Mouse (Mus musculus) urinary bladder, postnatal 14 days (tissue): ENCODE measurements around the gene Gm21188.
"Not testable (repeated sequence)": the region's sequence is repeated elsewhere in the genome, so short reads cannot be mapped to it uniquely, and the experiment has no call there.

Experiments
- DNase-seq: peaks from one replicate; pipeline ENCODE4 v3.0.0; 2021; ENCODE audit warnings: low spot score

Gene Gm21188

GRCm38 (mm10) chr13:120052085-120052484, at the start of gene Gm21188:
Gene Gm21188 (minus strand): TSS chr13:120052194.
- not testable (repeated sequence) for DNase-seq

- DNase-seq, result not testable (repeated sequence)
These were observed 47.3 kb upstream of the Gm21188 start for GRCm38 (mm10) chr13:120099327-120099726.

- DNase-seq, result not testable (repeated sequence)
These were observed 44.9 kb upstream of the Gm21188 start for GRCm38 (mm10) chr13:120096938-120097256.

DNA sequence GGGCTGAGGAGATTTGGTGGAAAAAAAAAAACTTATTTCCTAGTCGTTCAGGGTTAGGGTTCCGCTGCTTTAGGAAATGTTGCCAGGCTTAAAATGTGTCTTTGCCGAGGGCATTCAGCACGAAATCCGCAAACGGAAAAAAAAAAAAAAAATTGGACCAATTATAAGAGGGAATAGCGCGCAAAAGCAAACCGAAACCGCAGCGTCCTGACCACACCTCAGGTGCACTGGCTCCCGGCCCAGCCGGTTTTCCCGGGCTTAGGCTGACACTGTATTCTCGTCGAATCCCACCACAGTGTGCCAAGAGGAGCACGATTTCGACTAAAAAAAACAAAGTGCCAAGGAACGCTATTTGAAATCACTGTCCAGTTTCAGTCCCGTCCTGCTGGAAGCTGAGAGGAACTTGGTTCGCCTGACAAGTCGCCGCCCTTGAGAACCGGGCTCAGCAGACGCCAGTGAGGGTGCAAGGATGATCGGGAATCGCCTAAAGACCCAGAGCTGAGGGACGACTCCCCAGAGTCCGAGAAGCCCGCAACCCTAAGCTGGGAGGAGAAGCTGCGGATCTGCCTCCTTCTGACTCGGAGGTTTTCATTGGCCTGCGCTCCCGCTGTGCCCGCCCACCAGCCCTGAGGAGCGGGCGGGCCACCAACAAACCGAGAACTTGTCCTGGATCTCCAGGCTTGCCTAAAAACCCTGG, 44.4 kb upstream of the Gm21188 start:
- DNase-seq, result not testable (repeated sequence)

DNA sequence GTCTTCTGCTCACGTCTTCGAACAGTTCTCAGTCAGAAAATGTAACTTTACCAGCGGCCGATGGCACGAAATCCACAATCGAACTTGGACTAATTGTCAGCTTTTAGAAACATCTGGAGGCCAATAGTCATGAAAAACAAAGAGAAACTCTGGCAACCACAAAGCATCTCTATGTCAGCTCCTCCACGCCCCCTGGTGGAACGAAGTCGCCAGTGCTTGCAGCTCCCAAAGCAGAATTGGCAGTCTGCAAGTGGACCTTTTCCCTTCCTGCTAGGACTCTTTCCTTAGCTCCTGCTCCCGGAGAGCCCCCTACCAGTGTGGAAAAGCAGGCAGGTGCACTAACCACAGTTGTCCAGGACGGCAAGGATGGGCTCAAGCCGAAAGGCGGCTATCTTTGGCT, 41.0 kb upstream of the Gm21188 start:
- DNase-seq, result not testable (repeated sequence)

DNA sequence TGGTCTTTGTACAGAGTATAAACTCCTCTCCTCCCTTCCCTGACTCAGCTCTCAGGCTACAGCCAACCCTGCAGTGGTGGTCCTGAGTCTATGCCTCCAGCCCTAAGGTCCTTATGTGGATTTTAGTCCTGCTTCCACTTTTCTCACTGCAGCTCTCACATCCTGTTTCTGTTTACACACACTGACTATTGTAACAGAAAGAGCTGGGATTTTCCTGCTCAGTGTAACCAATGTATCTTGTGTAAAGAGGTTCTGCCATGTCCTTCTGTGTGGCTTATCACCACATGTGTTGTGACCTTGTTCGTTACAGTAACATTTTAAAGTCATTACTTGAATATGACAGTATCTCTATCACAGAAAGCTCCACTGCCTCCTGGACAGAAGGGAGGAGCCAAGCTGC, 27.6 kb upstream of the Gm21188 start:
- not testable (repeated sequence) for DNase-seq

DNA sequence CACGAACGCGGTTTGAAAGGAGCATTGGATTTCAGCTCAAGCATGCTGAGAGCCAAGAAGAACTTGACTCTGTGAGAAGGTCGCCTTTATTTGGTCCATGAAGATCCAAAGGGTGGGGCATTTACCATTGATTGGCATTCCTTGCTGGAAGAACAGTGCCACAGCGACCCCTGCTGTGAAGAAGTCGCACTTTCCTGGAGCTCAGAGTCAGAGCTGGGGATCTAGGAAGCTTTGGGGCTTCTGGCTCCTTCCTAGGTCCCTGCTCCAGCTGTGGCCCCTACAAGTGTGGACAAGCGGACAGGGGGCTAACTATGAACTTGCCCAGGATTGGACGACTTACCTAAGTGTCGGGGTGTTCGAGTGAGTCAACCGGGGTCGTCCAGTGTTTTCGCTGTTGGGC, 18.9 kb upstream of the Gm21188 start:
- not testable (repeated sequence) for DNase-seq

- DNase-seq, result not testable (repeated sequence)
These were observed 18.1 kb upstream of the Gm21188 start for GRCm38 (mm10) chr13:120070012-120070598.

GRCm38 (mm10) chr13:120063439-120064089, 11.6 kb upstream of the Gm21188 start:
- DNase-seq, result not testable (repeated sequence)

DNA sequence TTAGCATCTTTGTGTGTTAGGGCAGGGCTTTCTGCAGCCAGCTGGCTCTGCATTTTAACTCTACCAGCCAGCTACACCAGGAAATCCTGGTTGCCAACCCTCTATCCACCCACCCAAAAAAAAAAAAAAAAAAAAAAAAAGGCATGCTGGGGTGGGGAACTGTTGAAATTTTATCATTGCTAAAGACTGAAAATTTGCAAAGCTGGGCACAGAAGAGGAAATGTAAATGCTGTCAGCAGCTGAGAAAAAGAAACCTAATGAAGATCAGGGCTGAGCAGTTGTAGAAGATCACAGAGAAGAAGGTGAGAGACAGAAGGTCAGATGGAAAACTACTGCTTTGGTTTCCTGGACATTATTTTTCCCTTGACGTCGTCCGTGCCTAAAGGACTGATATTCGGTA, 10.9 kb upstream of the Gm21188 start:
- not testable (repeated sequence) for DNase-seq

DNA sequence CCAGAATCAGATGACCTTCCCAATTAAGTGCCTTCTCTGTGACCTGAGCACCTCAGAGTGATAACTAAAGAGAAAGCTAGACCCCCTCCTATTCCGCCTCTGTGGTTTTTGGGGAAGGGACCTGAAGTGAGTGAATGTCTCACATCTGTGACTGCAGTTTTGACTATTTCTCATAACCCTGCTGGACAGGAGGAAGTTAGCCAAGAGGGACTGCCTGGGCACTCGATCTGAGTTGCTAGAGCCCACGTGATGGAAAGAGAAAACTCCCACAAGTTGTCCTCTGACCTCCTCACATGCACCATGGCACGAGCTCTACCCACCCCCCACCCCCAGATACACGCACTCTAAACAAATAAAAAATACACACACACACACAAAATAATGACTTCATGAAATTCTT, 3.4 kb downstream of the Gm21188 start:
- DNase-seq, result not testable (repeated sequence)

DNA sequence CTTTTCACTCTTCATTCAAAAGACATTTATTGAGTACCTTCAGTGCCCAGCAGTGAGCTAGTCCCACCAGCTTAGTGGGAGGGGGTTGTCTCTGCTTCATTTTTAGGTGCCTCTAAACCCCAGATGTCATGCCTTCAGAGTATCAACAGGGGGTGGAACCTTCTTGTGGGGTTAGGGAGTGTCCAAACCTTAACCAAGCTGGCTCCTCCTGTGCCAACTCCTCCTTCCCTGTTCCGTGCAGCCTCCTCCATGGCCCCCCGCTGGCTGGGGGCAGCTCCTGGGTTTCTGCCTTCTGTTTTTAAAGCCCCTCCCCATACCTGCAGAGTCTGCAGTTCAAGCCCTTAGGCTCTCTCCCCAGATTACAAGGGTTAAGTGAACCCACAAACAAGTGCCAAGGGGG, 3.8 kb downstream of the Gm21188 start:
- not testable (repeated sequence) for DNase-seq

DNA sequence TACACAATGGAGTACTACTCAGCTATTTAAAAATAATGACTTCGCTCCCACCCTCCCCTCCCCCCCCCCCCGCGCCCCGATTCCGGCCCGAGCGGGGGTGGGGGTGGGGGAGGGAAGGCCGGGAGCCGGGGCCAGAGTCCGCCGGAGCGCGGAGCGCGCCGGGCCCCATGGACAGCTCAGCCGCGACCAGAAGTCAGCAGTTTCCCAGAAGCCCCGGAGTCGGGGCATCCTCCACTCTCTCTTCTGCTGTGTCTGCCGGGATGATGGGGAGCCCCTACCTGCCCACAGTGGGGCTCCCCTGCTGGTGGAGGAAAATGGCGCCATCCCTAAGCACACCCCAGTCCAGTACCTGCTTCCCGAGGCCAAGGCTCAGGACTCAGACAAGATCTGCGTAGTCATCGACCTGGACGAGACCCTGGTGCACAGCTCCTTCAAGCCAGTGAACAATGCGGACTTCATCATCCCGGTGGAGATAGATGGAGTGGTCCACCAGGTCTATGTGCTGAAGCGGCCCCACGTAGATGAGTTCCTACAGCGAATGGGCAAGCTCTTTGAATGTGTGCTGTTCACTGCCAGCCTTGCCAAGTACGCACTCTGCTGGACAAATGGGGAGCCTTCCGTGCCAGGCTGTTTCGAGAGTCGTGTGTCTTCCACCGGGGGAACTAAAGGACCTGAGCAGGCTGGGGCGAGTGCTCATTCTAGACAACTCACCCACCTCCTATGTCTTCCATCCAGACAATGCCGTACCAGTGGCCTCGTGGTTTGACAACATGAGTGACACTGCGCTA, 5.4 kb downstream of the Gm21188 start:
- not testable (repeated sequence) for DNase-seq

- DNase-seq, result peak; percentile 10
These were observed 10.8 kb downstream of the Gm21188 start for GRCm38 (mm10) chr13:120041145-120041544.

- DNase-seq, result not testable (repeated sequence)
These were observed 14.1 kb downstream of the Gm21188 start for GRCm38 (mm10) chr13:120037881-120038280.

- peak; percentile 4 for DNase-seq
These were observed 15.3 kb downstream of the Gm21188 start for GRCm38 (mm10) chr13:120036577-120037115.

GRCm38 (mm10) chr13:120035151-120035550, 16.8 kb downstream of the Gm21188 start:
- DNase-seq, result not testable (repeated sequence)

DNA sequence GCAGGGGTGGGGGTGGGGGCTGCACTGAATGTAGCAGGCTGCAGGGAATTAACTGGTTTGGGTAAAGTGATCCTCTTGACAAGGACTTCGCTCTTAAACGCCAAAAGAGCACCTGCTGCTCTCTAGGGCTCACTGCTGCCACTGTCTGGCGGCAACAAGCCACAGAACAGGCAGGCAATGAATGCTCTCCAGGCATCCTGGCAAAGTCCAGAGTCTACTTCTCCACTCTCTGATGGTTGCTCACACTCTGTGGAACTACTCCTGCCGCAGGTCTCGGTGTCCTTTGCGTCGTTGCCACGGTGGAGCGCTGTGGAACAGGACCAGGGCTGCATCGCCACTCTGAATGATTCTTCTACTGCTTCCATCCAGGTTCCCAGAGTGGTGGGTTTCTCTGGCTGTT, 17.4 kb downstream of the Gm21188 start:
- DNase-seq, result not testable (repeated sequence)

DNA sequence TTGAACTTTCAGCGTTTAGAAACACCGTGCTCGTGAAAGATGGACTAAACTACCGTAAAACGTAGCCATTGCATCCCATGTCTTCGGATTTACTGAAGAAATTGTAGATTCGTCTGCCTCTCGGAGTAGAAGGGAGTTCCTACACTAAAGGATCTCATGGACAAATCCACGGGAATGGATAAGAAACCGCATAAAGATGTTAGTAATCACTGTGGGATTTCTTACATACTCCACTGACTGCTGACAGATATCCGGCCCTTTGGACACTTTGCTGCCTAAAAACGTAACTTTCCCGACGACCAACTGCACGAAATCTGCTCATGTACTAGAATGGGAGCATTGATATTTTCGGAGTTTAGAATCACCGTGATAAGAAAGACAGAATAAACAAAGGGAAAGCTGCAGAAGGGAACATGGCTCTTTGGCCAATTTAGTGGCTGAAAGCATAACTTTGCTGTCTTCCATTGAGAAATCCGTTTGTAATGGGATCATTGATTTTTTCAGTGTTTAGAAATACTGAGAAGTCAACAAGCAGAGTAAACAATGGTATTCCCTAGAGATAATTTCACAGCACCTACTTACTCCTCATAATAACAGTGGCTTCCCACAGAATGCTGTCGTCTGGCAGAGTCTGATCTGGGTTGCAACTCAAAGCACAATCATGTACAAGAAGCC, 18.3 kb downstream of the Gm21188 start:
- peak; percentile 19 for DNase-seq

GRCm38 (mm10) chr13:120031676-120032075, 20.3 kb downstream of the Gm21188 start:
- DNase-seq, result peak; percentile 7

DNA sequence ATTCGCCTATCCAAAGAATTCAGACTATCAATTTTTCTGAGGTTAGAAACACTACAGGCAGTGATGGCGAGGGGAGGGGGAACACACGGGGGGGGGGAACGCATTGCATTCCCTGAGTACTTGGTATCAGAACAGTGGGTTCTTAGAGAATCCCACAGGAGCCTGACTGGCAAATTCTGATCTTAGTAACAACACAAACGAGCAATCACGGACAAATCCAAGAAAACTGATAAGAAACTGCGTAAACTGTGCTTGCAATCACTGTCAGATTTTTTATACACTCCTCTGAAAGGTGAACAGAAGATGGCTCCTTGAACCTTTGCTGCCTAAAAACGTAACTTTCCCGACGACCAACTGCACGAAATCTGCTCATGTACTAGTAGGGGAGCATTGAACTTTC, 24.6 kb downstream of the Gm21188 start:
- not testable (repeated sequence) for DNase-seq
